Mouse (Mus musculus): ENCODE measurements around the gene Hyal1.
"Not testable (repeated sequence)": the region's sequence is repeated elsewhere in the genome, so short reads cannot be mapped to it uniquely, and the experiment has no call there.

The Hyal1 gene

GRCm38 (mm10) chr9:107570016-107570415, 6.7 kb upstream of the Hyal1 start:
- DNase-seq (ENCODE audit: extremely low read depth, insufficient read length, low spot score): no peak

GRCm38 (mm10) chr9:107570845-107571244, 5.9 kb upstream of the Hyal1 start:
- no peak for DNase-seq (ENCODE audit: extremely low read depth, insufficient read length, low spot score)

DNA sequence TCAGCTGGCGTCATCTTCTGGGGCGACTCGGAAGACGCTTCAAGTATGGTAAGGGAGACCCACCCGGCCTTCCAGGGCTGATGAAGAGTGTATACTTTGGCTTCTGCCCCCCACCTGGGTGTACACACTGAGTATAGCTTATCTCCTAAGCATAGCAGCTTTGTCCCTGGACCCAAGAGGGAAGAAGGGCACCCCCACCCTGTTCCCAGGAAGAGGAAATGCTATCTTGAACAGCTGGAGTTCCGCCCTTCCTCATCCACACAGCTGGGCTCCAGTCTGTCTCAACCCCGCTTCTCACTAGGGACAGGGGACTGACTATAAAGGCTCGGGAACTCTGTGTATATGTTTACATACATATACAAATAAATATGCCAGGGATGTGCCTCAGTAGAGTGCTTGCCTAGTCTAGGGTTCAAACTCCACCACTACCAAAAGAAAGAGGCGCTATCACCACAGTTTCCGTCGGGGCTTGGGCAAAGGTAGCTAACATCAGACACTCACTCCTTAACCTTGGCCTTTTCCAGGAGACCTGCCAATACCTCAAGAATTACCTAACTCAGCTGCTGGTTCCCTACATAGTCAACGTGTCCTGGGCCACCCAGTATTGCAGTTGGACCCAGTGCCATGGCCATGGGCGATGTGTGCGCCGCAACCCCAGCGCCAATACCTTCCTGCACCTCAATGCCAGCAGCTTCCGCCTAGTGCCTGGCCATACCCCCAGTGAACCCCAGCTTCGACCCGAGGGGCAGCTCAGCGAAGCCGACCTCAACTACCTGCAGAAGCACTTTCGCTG, 5.0 kb upstream of the Hyal1 start:
- DNase-seq (ENCODE audit: extremely low read depth, insufficient read length, low spot score): no peak

DNA sequence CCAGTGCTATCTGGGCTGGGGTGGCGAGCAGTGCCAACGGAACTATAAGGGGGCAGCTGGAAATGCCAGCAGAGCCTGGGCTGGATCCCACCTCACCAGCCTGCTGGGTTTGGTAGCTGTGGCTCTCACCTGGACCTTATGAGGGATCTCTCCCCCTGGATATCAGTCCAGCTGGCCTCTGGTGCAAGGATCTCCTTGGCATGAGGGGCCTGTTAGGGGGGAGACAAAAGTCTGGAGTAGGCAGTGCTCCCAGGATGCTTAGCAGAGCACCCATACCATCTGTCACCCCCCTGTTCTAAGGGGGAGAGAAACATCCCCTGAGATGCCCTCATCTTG, 4.4 kb upstream of the Hyal1 start:
- no peak for DNase-seq (ENCODE audit: extremely low read depth, insufficient read length, low spot score)

GRCm38 (mm10) chr9:107573774-107574173, 3.0 kb upstream of the Hyal1 start:
- DNase-seq (ENCODE audit: extremely low read depth, insufficient read length, low spot score): not testable (repeated sequence)

DNA sequence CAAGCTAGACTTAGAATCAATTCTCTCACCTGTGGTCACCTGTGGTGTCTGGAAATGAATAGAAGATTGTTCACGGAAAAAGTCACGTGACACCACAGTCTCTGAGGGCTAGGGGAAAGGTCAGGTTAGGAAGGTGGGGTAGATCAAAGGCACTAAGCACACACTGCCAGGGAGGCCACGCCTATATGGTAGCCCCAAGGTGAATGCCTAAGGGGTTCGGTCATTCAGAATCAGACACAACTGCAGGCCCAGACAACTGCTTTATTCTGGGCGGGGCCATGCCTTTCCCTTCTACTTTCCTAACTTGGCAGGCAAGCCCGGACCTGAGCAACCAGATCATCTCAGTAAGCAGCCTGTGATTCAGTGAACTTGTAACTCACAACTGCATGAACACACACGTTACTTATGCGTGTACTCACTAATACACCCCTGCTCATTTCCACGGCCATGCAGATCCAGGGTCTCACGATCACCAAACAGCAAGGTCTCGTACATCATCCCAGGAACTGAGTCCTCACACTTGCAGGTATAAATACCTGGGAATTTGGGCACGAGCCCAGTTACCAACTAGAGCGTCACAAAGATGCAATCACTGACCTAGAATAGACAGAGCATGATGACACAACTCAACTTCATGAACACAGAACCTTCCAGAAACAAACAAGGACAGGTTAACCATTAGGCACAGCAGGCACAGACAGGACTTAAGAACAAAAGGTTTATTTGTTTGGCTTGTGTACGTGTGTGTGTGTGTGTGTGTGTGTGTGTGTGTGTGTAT, 959 bp upstream of the Hyal1 start:
- no peak for DNase-seq (ENCODE audit: extremely low read depth, insufficient read length, low spot score)

GRCm38 (mm10) chr9:107577871-107578270, 1.1 kb downstream of the Hyal1 start:
- no peak for DNase-seq (ENCODE audit: extremely low read depth, insufficient read length, low spot score)

- no peak for DNase-seq (ENCODE audit: extremely low read depth, insufficient read length, low spot score)
These were observed 1.9 kb downstream of the Hyal1 start, which contains the start of gene Naa80 for GRCm38 (mm10) chr9:107578587-107578986. Naa80 (plus strand) TSS chr9:107578887.

GRCm38 (mm10) chr9:107579023-107579900, 2.5 kb downstream of the Hyal1 start:
- DNase-seq (ENCODE audit: extremely low read depth, insufficient read length, low spot score): peak; percentile 62

DNA sequence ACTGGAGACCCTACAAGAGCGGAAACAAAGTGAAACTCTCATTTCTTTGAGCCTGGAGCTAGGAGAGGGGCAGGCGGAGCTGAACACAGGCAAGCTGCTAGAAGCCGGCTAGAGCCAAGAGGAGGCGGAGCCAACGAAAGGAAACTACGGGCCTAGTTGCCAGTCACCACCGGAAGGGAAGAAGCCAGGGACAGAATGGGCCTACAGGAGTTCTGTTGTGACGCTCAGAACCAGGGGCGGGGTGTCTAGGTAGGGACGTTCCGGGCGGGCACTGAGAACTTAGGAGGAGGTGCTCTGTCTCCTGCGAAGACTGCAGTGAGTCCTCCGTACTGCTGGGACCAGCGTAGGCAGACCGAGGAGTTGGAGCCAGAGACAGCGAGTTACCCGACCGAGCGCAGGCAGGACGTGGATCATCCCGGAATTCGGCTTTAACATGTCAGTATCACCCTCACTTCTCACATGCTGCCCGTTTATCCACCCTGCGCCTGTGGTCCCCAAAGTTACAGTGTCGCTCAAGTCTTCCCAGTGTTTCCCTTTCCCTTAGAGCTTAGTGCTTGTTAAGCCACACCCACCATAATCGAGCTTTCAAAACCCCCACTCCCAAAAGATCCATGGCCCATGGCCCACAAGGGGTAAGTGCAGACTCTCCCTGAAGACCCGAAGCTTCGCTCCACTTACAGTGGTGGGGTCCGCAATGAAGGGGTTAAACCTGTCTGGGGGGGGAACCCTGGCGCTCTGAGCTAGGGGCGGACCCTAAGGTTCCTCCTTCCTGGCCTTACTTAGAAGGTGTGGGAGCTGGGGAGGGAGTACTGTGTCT, 4.0 kb downstream of the Hyal1 start, which contains the start of gene Hyal3:
Gene Hyal3 (plus strand): TSS at position 318 of the 817 bp plus-strand sequence.
- DNase-seq (ENCODE audit: extremely low read depth, insufficient read length, low spot score): peak; percentile 88

DNA sequence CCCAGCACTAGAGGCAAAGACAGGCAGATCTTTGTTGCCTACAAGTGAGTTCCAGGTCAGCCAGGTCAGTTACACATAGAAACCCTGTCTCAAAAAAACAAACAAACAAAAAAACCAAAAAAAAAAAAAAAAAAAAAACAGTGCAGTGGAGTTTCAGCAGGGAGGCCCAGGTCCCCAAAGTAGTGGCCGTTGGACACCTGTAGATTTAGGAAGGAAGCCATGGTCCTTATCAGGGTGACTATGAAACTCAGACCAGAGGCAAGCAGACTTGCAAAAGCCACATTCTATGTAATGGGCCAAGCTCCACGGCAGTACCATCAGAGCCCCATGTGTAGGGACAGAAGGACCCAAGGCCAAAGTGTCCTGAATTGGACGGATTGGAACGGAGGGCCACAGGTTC, 4.9 kb downstream of the Hyal1 start:
- DNase-seq (ENCODE audit: extremely low read depth, insufficient read length, low spot score): no peak

GRCm38 (mm10) chr9:107582509-107583062, 5.9 kb downstream of the Hyal1 start:
- no peak for DNase-seq (ENCODE audit: extremely low read depth, insufficient read length, low spot score)

GRCm38 (mm10) chr9:107583174-107583573, 6.4 kb downstream of the Hyal1 start:
- DNase-seq (ENCODE audit: extremely low read depth, insufficient read length, low spot score): no peak

- DNase-seq (ENCODE audit: extremely low read depth, insufficient read length, low spot score): no peak
These were observed 9.8 kb downstream of the Hyal1 start for GRCm38 (mm10) chr9:107586504-107586903.

DNA sequence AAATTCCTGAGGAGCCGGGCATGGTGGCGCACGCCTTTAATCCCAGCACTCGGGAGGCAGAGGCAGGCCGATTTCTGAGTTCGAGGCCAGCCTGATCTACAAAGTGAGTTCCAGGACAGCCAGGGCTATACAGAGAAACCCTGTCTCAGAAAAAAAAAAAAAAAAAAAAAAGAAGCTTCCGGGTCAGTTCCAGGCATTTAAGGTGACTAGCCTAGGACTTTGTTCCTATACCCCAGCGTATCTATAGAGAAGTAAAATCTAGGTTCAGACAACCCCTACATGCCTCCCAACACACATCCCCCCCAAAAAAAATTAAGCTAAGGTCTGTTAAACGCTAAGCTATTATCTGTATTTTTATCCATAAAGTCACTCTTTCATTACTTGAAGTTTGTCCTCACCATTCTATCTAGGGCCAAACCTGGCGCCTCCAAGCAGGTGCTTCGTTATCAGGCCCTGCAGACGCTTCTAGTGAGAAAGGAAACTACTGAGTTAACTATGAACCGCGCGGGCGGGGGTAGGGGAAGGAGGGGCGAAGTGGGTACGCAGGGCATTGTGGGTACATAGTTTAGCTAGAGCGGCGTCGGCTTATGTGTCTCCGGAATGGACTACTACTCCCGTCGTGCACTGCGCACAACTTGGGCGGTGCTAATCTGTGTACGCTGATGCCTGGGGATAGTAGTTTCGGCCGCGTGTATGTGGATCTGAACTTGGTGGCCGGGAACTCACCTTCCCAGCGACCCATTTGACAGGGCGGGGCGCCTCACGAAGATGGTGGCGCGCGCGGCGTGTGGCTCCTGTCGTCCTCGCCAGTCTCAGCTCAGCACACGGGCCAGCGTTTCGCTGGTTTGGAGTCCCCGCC, 10.5 kb downstream of the Hyal1 start, which contains the start of gene Ifrd2:
Gene Ifrd2 (plus strand): TSS at position 669 of the 859 bp plus-strand sequence.
- peak; percentile 94 for DNase-seq (ENCODE audit: extremely low read depth, insufficient read length, low spot score)

DNA sequence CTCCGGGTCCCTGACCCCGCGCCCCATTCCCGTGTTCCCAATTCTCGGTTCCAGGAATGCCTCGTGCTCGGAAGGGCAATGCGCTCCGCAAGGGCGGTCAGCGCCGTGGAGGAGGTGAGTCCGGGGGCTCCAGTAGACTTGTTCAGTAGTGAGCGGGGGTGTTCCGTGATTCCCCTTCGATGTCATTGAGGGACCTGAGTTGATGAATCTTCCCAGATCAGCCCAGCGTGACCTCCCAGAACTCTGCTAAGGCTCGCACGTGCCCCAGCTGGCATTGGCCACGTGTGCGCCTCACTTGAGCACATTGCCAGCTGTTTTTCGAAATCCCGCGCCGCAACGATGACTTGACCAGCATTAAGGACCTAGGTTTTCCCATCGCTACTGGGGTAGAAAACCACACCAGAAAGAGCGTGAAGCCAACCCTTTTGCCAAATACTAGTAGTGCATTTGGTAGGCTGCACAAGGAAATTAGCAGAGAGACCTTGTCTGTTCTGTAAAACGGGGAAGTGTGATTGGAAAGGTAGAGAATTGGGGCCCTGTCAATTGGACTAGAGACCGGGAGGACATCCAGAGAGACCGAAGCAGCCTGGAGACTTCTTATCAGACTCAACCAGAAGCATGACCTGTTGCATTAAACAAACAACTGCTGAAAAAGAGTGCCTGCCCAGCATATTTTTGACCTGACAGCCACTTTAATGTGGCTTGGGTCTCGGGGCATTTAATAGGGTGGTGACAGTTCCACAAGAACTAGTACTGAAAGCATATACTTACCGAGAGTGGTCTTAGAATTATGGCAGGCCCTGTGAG, 11.3 kb downstream of the Hyal1 start:
- DNase-seq (ENCODE audit: extremely low read depth, insufficient read length, low spot score): no peak

DNA sequence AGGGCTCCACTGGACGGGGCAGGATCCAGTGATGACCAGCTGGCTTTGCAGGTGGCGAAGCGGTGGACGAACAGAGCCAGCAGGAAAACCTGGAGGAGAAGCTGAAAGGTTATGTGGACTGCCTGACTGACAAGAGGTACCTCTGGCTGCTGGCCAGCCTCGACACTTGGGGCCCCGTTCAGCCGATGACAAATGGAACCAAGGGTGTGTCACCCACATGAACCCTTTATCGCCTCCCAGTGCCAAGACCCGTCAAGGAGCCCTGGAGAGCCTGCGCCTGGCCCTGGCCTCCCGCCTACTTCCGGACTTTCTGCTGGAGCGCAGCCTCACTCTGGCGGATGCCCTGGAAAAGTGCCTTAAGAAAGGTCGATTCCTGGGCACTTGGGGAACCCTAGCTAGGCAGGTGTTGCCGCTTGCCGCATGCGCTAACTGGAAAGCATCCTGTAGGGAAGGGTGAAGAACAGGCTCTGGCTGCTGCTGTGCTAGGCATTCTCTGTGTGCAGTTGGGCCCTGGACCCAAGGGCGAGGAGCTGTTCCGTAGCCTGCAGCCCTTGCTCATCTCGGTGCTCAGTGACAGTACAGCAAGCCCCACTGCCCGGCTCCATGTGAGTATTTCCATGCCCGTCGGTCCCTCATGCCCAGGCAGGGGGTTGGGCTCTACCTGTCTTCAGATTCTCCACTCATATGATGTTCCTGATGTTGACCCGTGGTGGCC, 13.5 kb downstream of the Hyal1 start:
- DNase-seq (ENCODE audit: extremely low read depth, insufficient read length, low spot score): no peak

DNA sequence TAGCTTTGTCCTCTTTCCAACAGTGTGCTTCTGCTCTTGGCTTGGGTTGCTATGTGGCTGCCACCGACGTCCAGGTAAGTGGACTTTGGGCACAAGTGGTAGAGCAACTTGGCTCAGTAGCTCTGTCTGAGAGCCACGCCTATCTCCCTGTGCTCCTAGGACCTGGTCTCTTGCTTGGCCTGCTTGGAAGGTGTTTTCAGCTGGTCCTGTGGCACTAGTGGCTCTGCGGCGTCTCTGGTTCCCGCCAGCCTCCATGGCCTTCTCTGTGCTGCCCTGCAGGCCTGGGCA, 14.0 kb downstream of the Hyal1 start:
- no peak for DNase-seq (ENCODE audit: extremely low read depth, insufficient read length, low spot score)
